Mouse (Mus musculus) C2C12 (cell line): ENCODE results near the gene Tet3. TPM values are rescaled to one million over a fixed set of nuclear protein-coding genes. Genes with fewer than 3 reads are reported as not detected.

Source experiments
- H3K27me3 ChIP-seq: one replicate; pipeline ENCODE4 v1.6.1; 2011; ENCODE audit not compliant: control insufficient read depth, insufficient read depth, insufficient read length
- H3K36me3 ChIP-seq: one replicate; pipeline ENCODE4 v1.6.1; 2011; ENCODE audit not compliant: control insufficient read depth, insufficient read depth
- H3K4me3 ChIP-seq: one replicate; pipeline ENCODE4 v1.5.1; 2011; ENCODE audit warnings: mild to moderate bottlenecking, control low read depth; ENCODE audit not compliant: poor library complexity, insufficient read depth, severe bottlenecking
- H3K79me2 ChIP-seq: one replicate; pipeline ENCODE4 v1.6.1; 2011; ENCODE audit not compliant: control insufficient read depth, insufficient read depth
- H3K79me3 ChIP-seq: one replicate; pipeline ENCODE4 v1.6.1; 2011; ENCODE audit warnings: low read depth, control low read depth
- H3ac ChIP-seq: one replicate; pipeline ENCODE3; 2011; ENCODE audit warnings: low read depth; ENCODE audit not compliant: control insufficient read depth, insufficient read length
- CEBPB ChIP-seq: IDR thresholded peaks from one replicate; pipeline ENCODE4 v1.6.1; 2011; ENCODE audit warnings: low read depth, mild to moderate bottlenecking, control low read depth, moderate library complexity
- CTCF ChIP-seq: IDR thresholded peaks from one replicate; pipeline ENCODE4 v1.5.1; 2011; ENCODE audit not compliant: control insufficient read depth, insufficient read depth, insufficient read length
- FOSL1 ChIP-seq: IDR thresholded peaks from one replicate; pipeline ENCODE4 v1.8.0; 2011; ENCODE audit warnings: mild to moderate bottlenecking, low read length; ENCODE audit not compliant: poor library complexity, insufficient read depth, severe bottlenecking
- MAX ChIP-seq: IDR thresholded peaks from one replicate; pipeline ENCODE4 v1.6.1; 2011; ENCODE audit warnings: mild to moderate bottlenecking, control low read depth
- MYOD1 ChIP-seq: IDR thresholded peaks from one replicate; pipeline ENCODE4 v1.6.1; 2011; ENCODE audit warnings: low read depth; ENCODE audit not compliant: control insufficient read depth, insufficient read length
- MYOG ChIP-seq: IDR thresholded peaks from one replicate; pipeline ENCODE4 v1.6.1; 2011; ENCODE audit not compliant: control insufficient read depth, insufficient read length; ENCODE audit errors: extremely low read depth
- USF1 ChIP-seq: IDR thresholded peaks from one replicate; pipeline ENCODE4 v1.6.1; 2011; ENCODE audit warnings: low read depth, mild to moderate bottlenecking, control low read depth, moderate library complexity
- polyA plus RNA-seq: library from polyadenylated mRNA; unstranded; fragments of >200 nt; fragmentation: generic; extraction: Trizol; gene quantifications from one replicate; pipeline ENCODE4 v1.2.1, GENCODE M21; 2012; ENCODE audit warnings: missing spikeins

Gene Tet3
- polyA plus RNA-seq, 1 experiment: 6.0 TPM

GRCm38 (mm10) chr6:83501524-83502310 lies 42.8 kb upstream of the Tet3 start:
- Histone ChIP-seq H3ac (no peak overlapping the region), H3K4me3 (no peak overlapping the region), H3K27me3 (no peaks in the 10 kb centered on the region), H3K79me3 (peaks cover 6% of the 10 kb centered on the region), H3K36me3 (peaks cover 3% of the 10 kb centered on the region), H3K79me2 (peaks cover 50% of the 10 kb centered on the region)
- TF ChIP-seq CTCF: no peak
- no peak for TF ChIP-seq FOSL1
- no peak for TF ChIP-seq USF1
- TF ChIP-seq MYOG: no peak
- TF ChIP-seq MAX: no peak
- TF ChIP-seq CEBPB: no peak
- no peak for TF ChIP-seq MYOD1

GRCm38 (mm10) chr6:83500462-83500861 lies 41.6 kb upstream of the Tet3 start:
- Histone ChIP-seq H3K79me2 (peaks cover 41% of the 10 kb centered on the region), H3K27me3 (no peaks in the 10 kb centered on the region), H3K79me3 (peaks cover 6% of the 10 kb centered on the region), H3K36me3 (peaks cover 3% of the 10 kb centered on the region), H3K4me3 (no peak overlapping the region), H3ac (no peak overlapping the region)
- TF ChIP-seq MYOD1: no peak
- TF ChIP-seq CEBPB: no peak
- TF ChIP-seq FOSL1: no peak
- no peak for TF ChIP-seq MAX
- no peak for TF ChIP-seq USF1
- no peak for TF ChIP-seq MYOG
- no peak for TF ChIP-seq CTCF

GRCm38 (mm10) chr6:83499078-83499477 lies 40.2 kb upstream of the Tet3 start:
- Histone ChIP-seq H3K36me3 (peaks cover 3% of the 10 kb centered on the region), H3K79me3 (no peaks in the 10 kb centered on the region), H3K4me3 (no peak overlapping the region), H3ac (no peak overlapping the region), H3K27me3 (no peaks in the 10 kb centered on the region), H3K79me2 (peaks cover 27% of the 10 kb centered on the region)
- TF ChIP-seq MYOD1 (no peak), CEBPB (no peak), FOSL1 (no peak), CTCF (no peak), MYOG (no peak), USF1 (no peak), MAX (no peak)

GRCm38 (mm10) chr6:83496753-83497710 lies 38.1 kb upstream of the Tet3 start:
- H3ac ChIP-seq: no peak overlapping the region
- TF ChIP-seq FOSL1 (no peak), CTCF (no peak), MYOG (no peak), MYOD1 (no peak), CEBPB (no peak), MAX (no peak), USF1 (no peak)
- no peaks in the 10 kb centered on the region for H3K27me3 ChIP-seq
- H3K36me3 ChIP-seq: peaks cover 6% of the 10 kb centered on the region
- H3K79me2 ChIP-seq: peaks cover 8% of the 10 kb centered on the region
- no peak overlapping the region for H3K4me3 ChIP-seq
- H3K79me3 ChIP-seq: no peaks in the 10 kb centered on the region

GRCm38 (mm10) chr6:83496009-83496752 lies 37.3 kb upstream of the Tet3 start:
- Histone ChIP-seq H3K79me2 (no peaks in the 10 kb centered on the region), H3K27me3 (no peaks in the 10 kb centered on the region), H3K36me3 (peaks cover 6% of the 10 kb centered on the region), H3ac (no peak overlapping the region), H3K4me3 (no peak overlapping the region), H3K79me3 (no peaks in the 10 kb centered on the region)
- no peak for TF ChIP-seq MAX
- TF ChIP-seq FOSL1: no peak
- TF ChIP-seq CTCF: no peak
